Comparison of ENCODE assay signal across 11 mouse cellular contexts in the genomic region with DNA sequence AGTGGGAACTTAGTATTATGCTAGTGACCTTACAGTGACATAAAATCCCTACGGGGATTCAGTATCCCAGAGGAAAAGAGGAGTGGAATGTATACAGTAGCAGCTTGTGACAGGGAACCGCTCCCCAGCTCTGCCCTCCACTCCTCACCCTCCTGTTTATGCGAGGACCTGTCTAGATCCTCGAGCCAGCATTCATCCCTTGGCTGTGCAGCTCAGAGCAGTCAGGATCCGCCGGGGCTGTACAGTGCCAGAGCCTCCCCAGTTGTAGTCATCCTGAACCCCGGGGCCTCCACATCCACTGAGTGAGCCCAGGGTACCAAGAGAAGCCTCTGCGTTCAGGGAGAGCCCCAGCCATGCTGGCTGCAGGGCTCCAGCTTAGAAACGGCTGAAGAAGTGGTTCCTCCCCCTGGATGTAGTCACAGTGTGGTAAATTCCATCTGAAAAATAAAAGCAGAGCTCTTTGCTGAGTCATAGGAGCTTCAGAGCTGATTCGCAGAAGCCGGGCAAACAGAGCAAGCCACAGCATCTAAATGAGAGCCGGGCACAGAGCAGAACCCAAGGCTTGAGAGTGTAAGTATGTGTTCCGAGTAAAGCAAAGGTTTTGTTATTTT. TPM values are rescaled to one million over a fixed set of nuclear protein-coding genes. Genes with fewer than 3 reads are reported as not detected.
A peak's percentile ranks its signal among the peaks of the same experiment; 100 is the strongest.
DNase-seq lines count a peak whose midpoint lies in the region; ATAC-seq and TF ChIP-seq lines count a peak whose summit lies in the region.
"Had no signal": no experiment of that assay in that cellular context is flagged by ENCODE, and none has a peak within 500 bp of the region (broad histone marks: within the 10 kb centered on the region; RNA-seq: fewer than 3 reads in every experiment).

No protein-coding gene starts in this region.

- peak overlapping the region; percentile 69 for H3K27ac ChIP-seq in hindbrain, embryonic 15.5 days (replicated peaks)
- no peak overlapping the region for H3K27ac ChIP-seq in hindbrain, embryonic 12.5 days
- H3K27ac ChIP-seq in midbrain, postnatal 0 days (ENCODE audit: low read depth, low read length), result 0 out of 2 replicates have a peak overlapping the region, but pooled peaks have one; percentile 38
- H3K27ac ChIP-seq: limb, embryonic 12.5 days; stomach, postnatal 0 days had no signal

- no peak overlapping the region for H3K4me3 ChIP-seq in hindbrain, embryonic 15.5 days
- no peak overlapping the region for H3K4me3 ChIP-seq in hindbrain, embryonic 12.5 days
- no peak overlapping the region for H3K4me3 ChIP-seq in C2C12 (ENCODE audit: insufficient read depth, poor library complexity, severe bottlenecking)
- H3K4me3 ChIP-seq in midbrain, postnatal 0 days (ENCODE audit: low read depth, low read length), result no peak overlapping the region
- H3K4me3 ChIP-seq: limb, embryonic 12.5 days had no signal

- H3ac ChIP-seq in C2C12 (ENCODE audit: control insufficient read depth, insufficient read length, low read depth), result peak overlapping the region; percentile 42

- H3K36me3 ChIP-seq in hindbrain, embryonic 15.5 days, result no peaks in the 10 kb centered on the region
- H3K36me3 ChIP-seq in hindbrain, embryonic 12.5 days, result no peaks in the 10 kb centered on the region
- H3K36me3 ChIP-seq in C2C12 (ENCODE audit: control insufficient read depth, insufficient read depth), result no peaks in the 10 kb centered on the region
- no peaks in the 10 kb centered on the region for H3K36me3 ChIP-seq in midbrain, postnatal 0 days (ENCODE audit: insufficient read depth, low read length)
- H3K36me3 ChIP-seq: limb, embryonic 12.5 days had no signal

- peaks cover 15% of the 10 kb centered on the region for H3K4me1 ChIP-seq in hindbrain, embryonic 15.5 days (replicated peaks)
- H3K4me1 ChIP-seq in hindbrain, embryonic 12.5 days, result 0 out of 2 replicates have a peak, but pooled peaks cover 2% of the 10 kb centered on the region
- H3K4me1 ChIP-seq in midbrain, postnatal 0 days (ENCODE audit: insufficient read depth, low read length), result no peaks in the 10 kb centered on the region
- H3K4me1 ChIP-seq: limb, embryonic 12.5 days had no signal

- peak overlapping the region; percentile 9; the same call in 1 of the 2 replicates for H3K4me2 ChIP-seq in hindbrain, embryonic 15.5 days
- no peak overlapping the region for H3K4me2 ChIP-seq in hindbrain, embryonic 12.5 days (replicated peaks)
- H3K4me2 ChIP-seq in midbrain, postnatal 0 days (ENCODE audit: low read depth, low read length, poor library complexity, severe bottlenecking), result 0 out of 2 replicates have a peak overlapping the region, but pooled peaks have one; percentile 10
- H3K4me2 ChIP-seq: limb, embryonic 12.5 days had no signal

- peak; percentile 54 for ATAC-seq in hindbrain, embryonic 15.5 days (ENCODE audit: low FRiP score, low read depth)
- no peak for ATAC-seq in hindbrain, embryonic 12.5 days (ENCODE audit: low FRiP score)
- ATAC-seq in midbrain, postnatal 0 days (ENCODE audit: low FRiP score), result peak; percentile 23; the same call in 1 of the 2 replicates

- peak; percentile 23 for DNase-seq in brain, embryonic 14.5 days (ENCODE audit: low read depth)
- DNase-seq in midbrain, postnatal 0 days (ENCODE audit: low spot score), result peak; percentile 51
- no peak for DNase-seq in B cell, adult 2 months
- no peak for DNase-seq in lung, postnatal 36 days
- DNase-seq: kidney, adult 2 months had no signal

- H3K27me3 ChIP-seq in hindbrain, embryonic 15.5 days, result no peaks in the 10 kb centered on the region
- H3K27me3 ChIP-seq in hindbrain, embryonic 12.5 days, result no peaks in the 10 kb centered on the region
- H3K27me3 ChIP-seq in C2C12 (ENCODE audit: control insufficient read depth, insufficient read depth, insufficient read length), result no peaks in the 10 kb centered on the region
- H3K27me3 ChIP-seq in midbrain, postnatal 0 days (ENCODE audit: insufficient read depth, low read length), result no peaks in the 10 kb centered on the region

- TF ChIP-seq POLR2A in brain, embryonic 14.5 days (IDR thresholded peaks at IDR 0.05; ENCODE audit: borderline replicate concordance, extremely low read depth, insufficient read depth, insufficient read length, poor library complexity, severe bottlenecking), result no peak

- no peaks in the 10 kb centered on the region for H3K79me3 ChIP-seq in C2C12 (ENCODE audit: low read depth)

- no peaks in the 10 kb centered on the region for H3K79me2 ChIP-seq in C2C12 (ENCODE audit: control insufficient read depth, insufficient read depth)

- no peaks in the 10 kb centered on the region for H3K9me3 ChIP-seq in hindbrain, embryonic 15.5 days
- no peaks in the 10 kb centered on the region for H3K9me3 ChIP-seq in hindbrain, embryonic 12.5 days (replicated peaks)
- no peaks in the 10 kb centered on the region for H3K9me3 ChIP-seq in midbrain, postnatal 0 days (ENCODE audit: low read length)
- H3K9me3 ChIP-seq: limb, embryonic 12.5 days had no signal

- WGBS in hindbrain, embryonic 15.5 days, result 57% methylated on average over 13 of the region's 13 CpGs
- 60% methylated on average over 13 of the region's 13 CpGs for WGBS in hindbrain, embryonic 12.5 days
- 45% methylated on average over 13 of the region's 13 CpGs for WGBS in midbrain, postnatal 0 days

- 0 out of 2 replicates have a peak overlapping the region, but pooled peaks have one; percentile 6 for H3K9ac ChIP-seq in hindbrain, embryonic 15.5 days
- H3K9ac ChIP-seq in hindbrain, embryonic 12.5 days, result no peak overlapping the region
- no peak overlapping the region for H3K9ac ChIP-seq in midbrain, postnatal 0 days (replicated peaks; ENCODE audit: low read length, poor library complexity, severe bottlenecking)
- H3K9ac ChIP-seq: limb, embryonic 12.5 days had no signal

- TF ChIP-seq CTCF in C2C12 (IDR thresholded peaks at IDR 0.05; ENCODE audit: control insufficient read depth, insufficient read depth, insufficient read length), result no peak
- no peak for TF ChIP-seq CTCF in brain, embryonic 14.5 days (IDR thresholded peaks at IDR 0.05; ENCODE audit: borderline replicate concordance, extremely low read depth, insufficient read depth, insufficient read length)
- TF ChIP-seq CTCF in midbrain, postnatal 0 days (IDR thresholded peaks at IDR 0.05), result no peak

TF ChIP-seq in C2C12, 6 proteins besides CTCF, POLR2A, EP300 and RAD21:
- no peak for TF ChIP-seq MAX (IDR thresholded peaks at IDR 0.05)

RNA-seq across cellular contexts. Expression of a gene that starts 27.6 kb away (rescaled TPM):
- polyA plus RNA-seq in hindbrain, embryonic 15.5 days (2015; fragmentation: Nextera tagmentation; extraction: Ambion mirVana), result 10.3 and 12.7 TPM in 2 replicates
- polyA plus RNA-seq in hindbrain, embryonic 12.5 days (2016; fragmentation: Nextera tagmentation; extraction: Ambion mirVana), result 1.7 and 1.9 TPM in 2 replicates
- not detected for polyA plus RNA-seq in C2C12 (2012; fragmentation: generic; extraction: Trizol)
- 6.2 and 9.9 TPM in 2 replicates for polyA plus RNA-seq in brain, embryonic 14.5 days (2012; rRNA removed)
- 17.4 and 19.6 TPM in 2 replicates for total RNA-seq in midbrain, postnatal 0 days (2014; rRNA removed)
- 8.1 and 8.5 TPM in 2 replicates for polyA plus RNA-seq in midbrain, postnatal 0 days (2015; fragmentation: Nextera tagmentation; extraction: Ambion mirVana)
- total RNA-seq: granulocyte monocyte progenitor cell, adult 5-6 weeks had no signal

RNA-seq across cellular contexts. Expression of a gene that starts 58.8 kb away (rescaled TPM):
- 101 and 105 TPM in 2 replicates for polyA plus RNA-seq in hindbrain, embryonic 15.5 days (2015; fragmentation: Nextera tagmentation; extraction: Ambion mirVana)
- polyA plus RNA-seq in hindbrain, embryonic 12.5 days (2016; fragmentation: Nextera tagmentation; extraction: Ambion mirVana), result 92.7 and 93.6 TPM in 2 replicates
- polyA plus RNA-seq in C2C12 (2012; fragmentation: generic; extraction: Trizol), result 7.1 TPM
- 35.1 and 35.5 TPM in 2 replicates for polyA plus RNA-seq in brain, embryonic 14.5 days (2012; rRNA removed)
- 227 and 231 TPM in 2 replicates for total RNA-seq in midbrain, postnatal 0 days (2014; rRNA removed)
- polyA plus RNA-seq in midbrain, postnatal 0 days (2015; fragmentation: Nextera tagmentation; extraction: Ambion mirVana), result 142 and 147 TPM in 2 replicates

Comparison
In these comparisons a context has a peak if more than half of its experiments do, and no peak if none do; other contexts are left out.
1. DNase-seq: peak in brain, embryonic 14.5 days (single experiment) and midbrain, postnatal 0 days (single experiment); none in B cell, adult 2 months (0 of 2) and lung, postnatal 36 days (single experiment).